Mouse (Mus musculus) CD4-positive helper T cell, adult 2 months (primary cell): ENCODE measurements around the gene Zbtb41.

Experiments
- DNase-seq: peaks from one replicate; pipeline ENCODE4 v3.0.0-alpha.2; 2012; ENCODE audit warnings: low read depth, missing footprints, low spot score

The Zbtb41 gene

GRCm38 (mm10) chr1:139478898-139479297 lies 56.8 kb downstream of the Zbtb41 start:
- no peak for DNase-seq

GRCm38 (mm10) chr1:139480246-139480645 lies 58.2 kb downstream of the Zbtb41 start:
- no peak for DNase-seq

GRCm38 (mm10) chr1:139481146-139481545 lies 59.1 kb downstream of the Zbtb41 start:
- DNase-seq = no peak

GRCm38 (mm10) chr1:139494630-139495029 lies 72.5 kb downstream of the Zbtb41 start:
- no peak for DNase-seq

- no peak for DNase-seq
Measured at GRCm38 (mm10) chr1:139495408-139495807, 73.3 kb downstream of the Zbtb41 start.

- no peak for DNase-seq
Measured at GRCm38 (mm10) chr1:139496212-139496611, 74.1 kb downstream of the Zbtb41 start.

GRCm38 (mm10) chr1:139499751-139500150 lies 77.7 kb downstream of the Zbtb41 start:
- DNase-seq = no peak

- no peak for DNase-seq
Measured at GRCm38 (mm10) chr1:139501258-139501752, 79.2 kb downstream of the Zbtb41 start, which contains the start of gene F13b. Gene F13b (plus strand): TSS chr1:139501702.
